Mouse (Mus musculus) erythroblast, embryonic 14.5 days (primary cell): ENCODE measurements around the gene Tspan11.

Source experiments
- GATA1 ChIP-seq: IDR thresholded peaks from 2 replicates; pipeline ENCODE4 v1.6.1; 2012; ENCODE audit warnings: low read length, inconsistent platforms, mixed read lengths
- TAL1 ChIP-seq: IDR thresholded peaks from 3 replicates; pipeline ENCODE4 v1.6.1; 2012; ENCODE audit warnings: low read length, inconsistent platforms, mixed read lengths

DNA sequence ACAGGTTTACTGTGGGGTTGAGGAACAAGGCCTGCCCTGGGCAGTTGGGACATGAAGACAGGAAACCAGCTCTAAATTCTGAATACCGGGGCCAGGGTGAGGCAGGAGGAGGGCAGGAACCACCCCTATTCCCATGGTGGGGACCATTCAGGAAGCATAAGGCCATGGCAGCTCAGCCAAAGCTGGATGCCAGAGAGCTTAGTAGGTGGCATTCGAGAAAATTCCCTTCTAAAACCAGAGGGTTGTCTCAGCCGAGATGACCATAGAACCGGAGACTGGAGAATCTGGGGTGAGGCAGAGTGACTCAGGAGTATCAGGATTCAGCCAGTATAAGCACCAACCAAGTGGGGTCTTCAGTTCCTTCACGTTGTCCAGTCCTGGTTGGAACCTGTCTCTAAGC, 84.5 kb downstream of the Tspan11 start:
- TF ChIP-seq TAL1: no peak
- no peak for TF ChIP-seq GATA1
